Comparison of ENCODE assay signal across 24 mouse cellular contexts in the genomic region with DNA sequence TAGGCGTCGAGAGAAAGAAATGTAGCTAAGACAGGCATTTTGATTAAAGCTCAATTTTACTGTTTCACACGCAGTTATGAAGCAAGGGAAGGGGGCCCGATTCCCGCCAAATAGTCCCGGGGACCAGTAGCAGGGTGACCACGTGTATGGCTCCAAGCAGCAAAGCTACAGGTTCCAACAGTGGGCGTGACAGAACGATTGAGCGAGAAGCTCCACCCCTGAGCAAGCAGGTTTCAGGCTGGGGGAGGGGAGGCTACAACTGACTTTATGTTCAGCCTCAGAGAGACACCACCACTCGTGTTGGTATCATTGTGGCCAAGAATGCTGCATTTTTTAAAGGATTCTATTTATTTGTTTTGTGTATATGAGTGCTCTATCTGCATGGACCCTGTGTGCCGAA. TPM values are rescaled to one million over a fixed set of nuclear protein-coding genes. Genes with fewer than 3 reads are reported as not detected.
"Had no signal": no experiment of that assay in that cellular context is flagged by ENCODE, and none has a peak within 500 bp of the region (broad histone marks: within the 10 kb centered on the region; RNA-seq: fewer than 3 reads in every experiment).

No protein-coding gene starts in this region.

- H3K9me3 ChIP-seq: lung, embryonic 15.5 days; midbrain, embryonic 15.5 days had no signal

- H3K9ac ChIP-seq: lung, embryonic 15.5 days; midbrain, embryonic 13.5 days; midbrain, embryonic 15.5 days; neural tube, embryonic 12.5 days; stomach, embryonic 15.5 days had no signal

- H3K4me1 ChIP-seq: lung, embryonic 15.5 days; midbrain, embryonic 13.5 days; midbrain, embryonic 15.5 days; neural tube, embryonic 12.5 days; stomach, embryonic 15.5 days had no signal

- DNase-seq: lung, adult 2 months; lung, postnatal 14 days; lung, postnatal 36 days; right cerebral cortex, postnatal 14 days; thymus, adult 2 months; thymus, postnatal 25 days; thymus, postnatal 4 days had no signal

- H3K4me3 ChIP-seq: lung, embryonic 15.5 days; megakaryocyte, embryonic 14.5 days; midbrain, embryonic 13.5 days; midbrain, embryonic 15.5 days; neural tube, embryonic 12.5 days; stomach, embryonic 15.5 days had no signal

- H3K4me2 ChIP-seq: lung, embryonic 15.5 days; midbrain, embryonic 11.5 days; midbrain, embryonic 13.5 days; midbrain, embryonic 15.5 days; neural tube, embryonic 12.5 days; stomach, embryonic 15.5 days had no signal

- H3K27me3 ChIP-seq: lung, embryonic 15.5 days; midbrain, embryonic 13.5 days; midbrain, embryonic 15.5 days; neural tube, embryonic 12.5 days; stomach, embryonic 15.5 days had no signal

- ATAC-seq: lung, postnatal 0 days; midbrain, embryonic 13.5 days; midbrain, embryonic 15.5 days had no signal

- H3K36me3 ChIP-seq: lung, embryonic 15.5 days; midbrain, embryonic 13.5 days; midbrain, embryonic 15.5 days; neural tube, embryonic 12.5 days; stomach, embryonic 15.5 days had no signal

- H3K27ac ChIP-seq: lung, embryonic 15.5 days; macrophage; midbrain, embryonic 13.5 days; midbrain, embryonic 15.5 days; neural tube, embryonic 12.5 days; stomach, embryonic 15.5 days; stomach, postnatal 0 days had no signal

RNA-seq across cellular contexts. Expression of a gene that starts 28.0 kb away (rescaled TPM):
- total RNA-seq: megakaryocyte progenitor cell, adult 5-6 weeks; monocyte, adult 5-6 weeks; neutrophil, adult 5-6 weeks had no signal
- polyA plus RNA-seq: lung, adult 2 months; lung, embryonic 15.5 days; lung, postnatal 0 days; macrophage; midbrain, embryonic 11.5 days; midbrain, embryonic 13.5 days; midbrain, embryonic 15.5 days; midbrain, postnatal 0 days; neural tube, embryonic 12.5 days; neural tube, embryonic 14.5 days; spleen, adult 2 months; stomach, embryonic 15.5 days had no signal

RNA-seq across cellular contexts. Expression of a gene that starts 50.9 kb away (rescaled TPM):
- total RNA-seq: midbrain, postnatal 0 days; monocyte, adult 5-6 weeks; neutrophil, adult 5-6 weeks had no signal
- polyA plus RNA-seq: lung, adult 2 months; lung, embryonic 15.5 days; lung, postnatal 0 days; macrophage; midbrain, embryonic 11.5 days; midbrain, embryonic 13.5 days; midbrain, embryonic 15.5 days; midbrain, postnatal 0 days; neural tube, embryonic 12.5 days; neural tube, embryonic 14.5 days; spleen, adult 2 months; stomach, embryonic 15.5 days; stomach, postnatal 0 days; testis, adult 2 months; thymus, adult 2 months had no signal
